Mouse (Mus musculus) frontal cortex, adult 2 months (tissue): ENCODE data around the gene Tcp11. TPM values are rescaled to one million over a fixed set of nuclear protein-coding genes. Genes with fewer than 3 reads are reported as not detected.

Experiments
- polyA plus RNA-seq: library from polyadenylated mRNA; depleted of rRNA; stranded (reverse); fragments of >200 nt; gene quantifications from 2 replicates; pipeline ENCODE4 v1.2.3, GENCODE M21; 2012; rRNA removed

Gene Tcp11
- polyA plus RNA-seq, 1 experiment, result 1.0 TPM

Other genes starting within 250 kb of the Tcp11 start
- 66.1 and 78.6 TPM in 2 replicates for gene Snrpc, start 242.5 kb downstream of the Tcp11 start, polyA plus RNA-seq
- 9.5 and 10.5 TPM in 2 replicates for gene Uhrf1bp1, start 224.2 kb downstream of the Tcp11 start, polyA plus RNA-seq
- 32.3 and 35.6 TPM in 2 replicates for gene Anks1, start 171.3 kb downstream of the Tcp11 start, polyA plus RNA-seq
- gene Taf11, start 170.8 kb downstream of the Tcp11 start, polyA plus RNA-seq, result 44.0 and 49.3 TPM in 2 replicates
- 2.5 TPM in 2 replicates for gene Scube3, start 61.5 kb upstream of the Tcp11 start, polyA plus RNA-seq
- gene Zfp523, start 96.5 kb upstream of the Tcp11 start, polyA plus RNA-seq, result 135 and 144 TPM in 2 replicates
- gene Def6, start 127.1 kb upstream of the Tcp11 start, polyA plus RNA-seq, result 5.6 and 5.9 TPM in 2 replicates
- gene Ppard, start 152.1 kb upstream of the Tcp11 start, polyA plus RNA-seq, result 21.2 and 22.9 TPM in 2 replicates
- 16.9 and 18.7 TPM in 2 replicates for gene Fance, start 232.9 kb upstream of the Tcp11 start, polyA plus RNA-seq
- 771 and 790 TPM in 2 replicates for gene Rpl10a, start 247.8 kb upstream of the Tcp11 start, polyA plus RNA-seq